Comparison of ENCODE assay signal across 9 mouse cellular contexts in genomic region chr14:21481231-21481630, GRCm38 (mm10). TPM values are rescaled to one million over a fixed set of nuclear protein-coding genes. Genes with fewer than 3 reads are reported as not detected.
DNase-seq lines count a peak whose midpoint lies in the region; ATAC-seq and TF ChIP-seq lines count a peak whose summit lies in the region.
"Had no signal": no experiment of that assay in that cellular context is flagged by ENCODE, and none has a peak within 500 bp of the region (broad histone marks: within the 10 kb centered on the region; RNA-seq: fewer than 3 reads in every experiment).

Gene Kat6b (plus strand): TSS chr14:21481434.

- 90% methylated on average over 7 of the region's 7 CpGs for WGBS in kidney, embryonic 16.5 days
- WGBS in heart, embryonic 14.5 days, result 93% methylated on average over 7 of the region's 7 CpGs
- WGBS in limb, embryonic 13.5 days, result 83% methylated on average over 7 of the region's 7 CpGs
- WGBS in liver, embryonic 11.5 days, result 89% methylated on average over 7 of the region's 7 CpGs

- no peaks in the 10 kb centered on the region for H3K36me3 ChIP-seq in kidney, embryonic 16.5 days (ENCODE audit: insufficient read depth, low read length)
- H3K36me3 ChIP-seq in heart, embryonic 14.5 days (ENCODE audit: control insufficient read depth, insufficient read depth, low read length), result no peaks in the 10 kb centered on the region
- H3K36me3 ChIP-seq in limb, embryonic 13.5 days, result no peaks in the 10 kb centered on the region
- no peaks in the 10 kb centered on the region for H3K36me3 ChIP-seq in liver, embryonic 11.5 days (ENCODE audit: control insufficient read depth, insufficient read depth, low read length)
- H3K36me3 ChIP-seq: liver, embryonic 13.5 days had no signal

- H3K4me1 ChIP-seq in kidney, embryonic 16.5 days (ENCODE audit: insufficient read depth, low read length), result no peaks in the 10 kb centered on the region
- H3K4me1 ChIP-seq in cortical plate, adult 2 months (ENCODE audit: control insufficient read depth, insufficient read depth, low read length), result no peaks in the 10 kb centered on the region
- no peaks in the 10 kb centered on the region for H3K4me1 ChIP-seq in heart, embryonic 14.5 days (ENCODE audit: control insufficient read depth in 2 of 2, insufficient read depth in 2 of 2, low read length in 2 of 2)
- no peaks in the 10 kb centered on the region for H3K4me1 ChIP-seq in limb, embryonic 13.5 days
- H3K4me1 ChIP-seq in liver, embryonic 11.5 days (replicated peaks; ENCODE audit: control insufficient read depth, insufficient read depth, low read length), result no peaks in the 10 kb centered on the region
- H3K4me1 ChIP-seq: liver, embryonic 13.5 days had no signal

- H3K4me3 ChIP-seq in kidney, embryonic 16.5 days (ENCODE audit: low read length), result no peak within 1 kb of the TSS
- H3K4me3 ChIP-seq in cortical plate, adult 2 months (ENCODE audit: insufficient read depth, low read length), result no peak within 1 kb of the TSS
- no peak within 1 kb of the TSS for H3K4me3 ChIP-seq in heart, embryonic 14.5 days (ENCODE audit: control insufficient read depth in 1 of 2, insufficient read depth in 1 of 2, low read depth in 1 of 2, low read length in 2 of 2)
- H3K4me3 ChIP-seq in limb, embryonic 13.5 days, result no peak within 1 kb of the TSS
- H3K4me3 ChIP-seq in liver, embryonic 11.5 days (ENCODE audit: low read depth, low read length), result no peak within 1 kb of the TSS
- H3K4me3 ChIP-seq: liver, embryonic 13.5 days had no signal

- H3K4me2 ChIP-seq in kidney, embryonic 16.5 days (replicated peaks; ENCODE audit: low read depth, low read length), result no peak within 1 kb of the TSS
- no peak within 1 kb of the TSS for H3K4me2 ChIP-seq in heart, embryonic 14.5 days (ENCODE audit: low read length)
- no peak within 1 kb of the TSS for H3K4me2 ChIP-seq in limb, embryonic 13.5 days (replicated peaks)
- H3K4me2 ChIP-seq in liver, embryonic 11.5 days, result no peak within 1 kb of the TSS
- H3K4me2 ChIP-seq: liver, embryonic 13.5 days had no signal

- no peak within 1 kb of the TSS for H3K9ac ChIP-seq in kidney, embryonic 16.5 days (replicated peaks; ENCODE audit: low read length)
- H3K9ac ChIP-seq in heart, embryonic 14.5 days (ENCODE audit: low read length), result no peak within 1 kb of the TSS
- H3K9ac ChIP-seq in limb, embryonic 13.5 days, result no peak within 1 kb of the TSS
- H3K9ac ChIP-seq in liver, embryonic 11.5 days (ENCODE audit: low read depth, low read length), result no peak within 1 kb of the TSS
- H3K9ac ChIP-seq: liver, embryonic 13.5 days had no signal

- H3K9me3 ChIP-seq in kidney, embryonic 16.5 days (ENCODE audit: low read length), result no peaks in the 10 kb centered on the region
- H3K9me3 ChIP-seq in heart, embryonic 14.5 days (ENCODE audit: control insufficient read depth, low read length), result no peaks in the 10 kb centered on the region
- no peaks in the 10 kb centered on the region for H3K9me3 ChIP-seq in limb, embryonic 13.5 days
- no peaks in the 10 kb centered on the region for H3K9me3 ChIP-seq in liver, embryonic 11.5 days (ENCODE audit: control insufficient read depth, low read length)
- H3K9me3 ChIP-seq: liver, embryonic 13.5 days had no signal

- TF ChIP-seq POLR2A in cortical plate, adult 2 months (IDR thresholded peaks at IDR 0.05; ENCODE audit: extremely low read depth, insufficient read depth, low read length), result no peak

- no peak for TF ChIP-seq CTCF in cortical plate, adult 2 months (IDR thresholded peaks at IDR 0.05; ENCODE audit: extremely low read depth, insufficient read depth, low read length)

- DNase-seq in kidney, adult 18-20 months, result no peak
- no peak for DNase-seq in spleen, postnatal 14 days (ENCODE audit: low spot score in 2 of 2)
- DNase-seq in urinary bladder, postnatal 4 days (ENCODE audit: low spot score in 2 of 2), result no peak
- no peak for DNase-seq in liver, embryonic 11.5 days (ENCODE audit: low spot score)
- DNase-seq: liver, embryonic 13.5 days had no signal

- ATAC-seq in kidney, embryonic 16.5 days (ENCODE audit: low FRiP score, low TSS enrichment), result no peak
- ATAC-seq in heart, embryonic 14.5 days (ENCODE audit: insufficient number of reproducible peaks, insufficient read depth, low FRiP score, low read depth), result no peak
- no peak for ATAC-seq in limb, embryonic 13.5 days (ENCODE audit: low FRiP score, low read depth)
- no peak for ATAC-seq in liver, embryonic 11.5 days (replicated peaks; ENCODE audit: low FRiP score)

- no peaks in the 10 kb centered on the region for H3K27me3 ChIP-seq in kidney, embryonic 16.5 days (ENCODE audit: insufficient read depth, low read length)
- H3K27me3 ChIP-seq in heart, embryonic 14.5 days (ENCODE audit: control insufficient read depth, insufficient read depth, low read length), result no peaks in the 10 kb centered on the region
- H3K27me3 ChIP-seq in limb, embryonic 13.5 days, result no peaks in the 10 kb centered on the region
- H3K27me3 ChIP-seq in liver, embryonic 11.5 days (replicated peaks; ENCODE audit: control insufficient read depth, insufficient read depth, low read length), result no peaks in the 10 kb centered on the region
- H3K27me3 ChIP-seq: liver, embryonic 13.5 days had no signal

- H3K27ac ChIP-seq in kidney, embryonic 16.5 days (ENCODE audit: low read length), result no peak within 1 kb of the TSS
- no peak within 1 kb of the TSS for H3K27ac ChIP-seq in cortical plate, adult 2 months (ENCODE audit: insufficient read depth, low read length)
- no peak within 1 kb of the TSS for H3K27ac ChIP-seq in heart, embryonic 14.5 days (replicated peaks in 1 of 2; ENCODE audit: control insufficient read depth in 1 of 2, insufficient read depth in 1 of 2, low read depth in 2 of 2, low read length in 2 of 2)
- no peak within 1 kb of the TSS for H3K27ac ChIP-seq in limb, embryonic 13.5 days
- H3K27ac ChIP-seq in liver, embryonic 11.5 days (ENCODE audit: low read depth, low read length), result no peak within 1 kb of the TSS
- H3K27ac ChIP-seq: liver, embryonic 13.5 days had no signal

RNA-seq across cellular contexts. Expression of gene Kat6b, which starts in this region (rescaled TPM):
- 12.0 and 15.7 TPM in 2 replicates for polyA plus RNA-seq in kidney, embryonic 16.5 days (2015; fragmentation: Nextera tagmentation; extraction: Ambion mirVana)
- polyA plus RNA-seq in cortical plate, adult 2 months (2012; rRNA removed), result 26.2 and 26.3 TPM in 2 replicates
- polyA plus RNA-seq in heart, embryonic 14.5 days (2014; fragmentation: Nextera tagmentation; extraction: Ambion mirVana), result 13.4 and 18.5 TPM in 2 replicates
- polyA plus RNA-seq in limb, embryonic 13.5 days (2015; fragmentation: Nextera tagmentation; extraction: Ambion mirVana), result 30.7 and 31.4 TPM in 2 replicates
- polyA plus RNA-seq in liver, embryonic 11.5 days (2014; fragmentation: Nextera tagmentation; extraction: Ambion mirVana), result 6.7 TPM in 2 replicates
